Mouse (Mus musculus) hematopoietic stem cell, adult 5-6 weeks (primary cell): ENCODE data around the gene Cdk6. TPM values are rescaled to one million over a fixed set of nuclear protein-coding genes. Genes with fewer than 3 reads are reported as not detected.
"Not testable (repeated sequence)": the region's sequence is repeated elsewhere in the genome, so short reads cannot be mapped to it uniquely, and the experiment has no call there.

ENCODE experiments used
- ATAC-seq, 2 experiments: fragments of 125-278 bp in 1 of 2; replicated peaks in 1 of 2; 2 replicates each; pipeline ENCODE4 v1.8.0; 2016 to 2017; ENCODE audit warnings: inconsistent platforms in 2 of 2, mild to moderate bottlenecking in 2 of 2, moderate number of reproducible peaks in 2 of 2, low read depth in 1 of 2, moderate TSS enrichment in 1 of 2; ENCODE audit not compliant: low FRiP score in 2 of 2, poor library complexity in 2 of 2, severe bottlenecking in 2 of 2, insufficient read depth in 1 of 2, low TSS enrichment in 1 of 2
- total RNA-seq: library from RNA; stranded (forward); fragments of 172-1452, 232-1000 nt; gene quantifications from 2 replicates; pipeline ENCODE4 v1.2.3, GENCODE M21; 2017

Gene Cdk6
- total RNA-seq, 1 experiment from 2014 or later: 171 TPM

DNA sequence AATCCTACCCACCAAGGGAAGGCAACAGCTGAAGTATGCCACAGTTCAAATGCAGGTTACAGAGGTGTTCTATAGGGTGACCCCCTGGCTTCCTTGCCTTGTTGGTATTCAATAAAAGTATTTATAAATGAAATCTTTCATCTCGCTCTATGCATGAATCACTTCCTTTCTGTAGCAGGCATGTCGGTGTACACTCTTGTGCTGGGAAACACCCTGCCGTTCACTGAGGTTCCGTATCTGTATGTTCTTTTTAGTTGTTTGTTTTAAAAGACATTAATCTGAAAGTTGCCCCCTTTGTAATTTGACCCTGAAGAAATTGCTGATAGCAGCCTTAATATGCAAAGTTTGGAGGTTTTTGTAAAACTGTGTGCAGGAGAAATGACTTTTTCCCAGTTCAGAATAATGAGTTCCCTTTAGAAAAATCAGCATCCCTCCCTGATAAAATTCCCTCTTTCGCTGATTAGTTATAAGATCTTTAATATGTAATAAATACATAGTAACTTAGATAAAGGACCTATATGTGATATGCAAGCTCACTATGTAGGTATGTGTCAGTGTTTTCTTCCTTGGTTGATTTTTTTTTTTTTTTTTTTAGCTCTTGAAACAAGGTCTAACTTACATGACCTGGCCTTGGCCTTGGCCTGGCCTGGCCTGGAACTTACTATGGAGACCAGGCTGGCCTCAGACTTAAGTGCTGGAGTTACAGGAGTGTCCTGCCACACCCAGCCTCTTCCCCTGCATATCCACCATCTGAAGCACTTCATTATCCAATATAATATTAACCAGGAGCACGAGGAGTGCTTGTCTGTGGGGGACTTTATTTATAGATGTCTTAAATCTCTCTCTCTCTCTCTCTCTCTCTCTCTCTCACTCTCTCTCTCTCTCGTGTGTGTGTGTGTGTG lies 167.4 kb downstream of the Cdk6 start:
- ATAC-seq: no peak

- ATAC-seq: no peak
Measured at GRCm38 (mm10) chr5:3509503-3509902, 168.2 kb downstream of the Cdk6 start.

GRCm38 (mm10) chr5:3511097-3511795 lies 170.0 kb downstream of the Cdk6 start:
- no peak for ATAC-seq

DNA sequence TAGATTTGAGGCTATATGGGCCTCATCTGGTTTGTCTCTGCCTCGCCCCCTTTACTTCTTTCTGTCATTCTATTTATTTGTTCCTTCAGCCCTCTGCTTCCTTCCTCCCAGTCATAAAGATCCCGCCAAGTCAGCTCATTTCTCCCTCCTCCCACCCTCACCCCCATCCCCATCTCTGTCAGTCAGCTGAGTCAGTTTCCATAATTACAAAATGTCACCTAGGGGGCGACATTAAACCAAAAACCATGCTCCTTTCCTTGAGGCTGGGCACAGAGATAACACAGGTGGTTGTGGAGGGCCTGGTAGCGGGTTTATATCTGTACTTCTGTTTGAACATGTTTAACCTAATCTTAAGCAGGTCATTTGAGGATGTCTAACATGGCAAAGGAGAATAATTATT lies 171.3 kb downstream of the Cdk6 start:
- peak; percentile 46 to 57; a peak in 3 of 4 replicates for ATAC-seq

- no peak for ATAC-seq
Measured at GRCm38 (mm10) chr5:3514901-3515311, 173.6 kb downstream of the Cdk6 start.

DNA sequence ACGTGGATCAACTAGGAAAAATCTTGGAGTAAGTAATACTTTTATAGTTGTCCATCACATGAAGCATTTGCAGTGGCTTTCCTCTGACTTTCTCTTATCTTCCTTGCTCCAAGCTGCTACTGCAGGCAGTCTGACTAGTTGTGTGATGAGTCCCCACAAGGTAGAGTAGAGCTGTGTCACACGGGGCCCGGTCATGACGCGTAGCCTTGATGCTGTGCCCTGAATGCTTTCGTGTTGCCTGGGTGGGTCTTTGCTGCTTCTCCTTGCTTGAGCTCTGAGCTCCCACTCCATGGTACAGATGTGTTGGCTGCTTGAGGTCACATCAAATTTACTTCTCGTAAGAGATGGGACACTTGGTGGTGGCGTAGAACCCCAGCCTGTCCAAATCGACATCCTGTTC lies 174.2 kb downstream of the Cdk6 start:
- no peak for ATAC-seq

DNA sequence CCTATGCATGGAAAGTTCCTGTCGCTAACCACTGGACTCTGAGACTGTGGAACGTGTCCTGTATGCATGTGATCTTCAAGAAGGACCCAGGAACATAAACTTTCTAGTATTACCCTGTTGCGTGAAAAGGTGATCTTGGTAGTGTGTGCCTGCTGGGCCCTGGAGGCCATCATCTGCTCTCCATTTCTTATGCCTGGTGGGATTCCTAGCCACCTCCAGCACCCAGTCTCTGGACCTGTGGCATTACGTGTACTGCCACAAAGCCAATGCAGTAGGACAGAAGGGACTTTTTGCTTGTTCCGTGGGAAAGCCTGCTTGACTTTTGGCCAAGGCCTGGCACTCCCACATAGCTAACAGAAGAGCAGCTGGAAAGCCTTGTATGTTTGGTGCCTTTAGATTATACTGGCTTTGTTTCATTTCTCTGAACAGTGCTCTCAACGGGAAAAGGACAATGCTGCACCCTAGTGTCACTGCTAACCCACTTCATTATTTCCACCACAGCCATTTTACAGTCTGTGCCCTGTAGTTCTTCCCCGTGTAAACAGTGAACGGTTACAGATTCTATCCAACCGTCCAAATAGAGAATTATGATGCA lies 175.3 kb downstream of the Cdk6 start:
- peak; percentile 41 to 47 for ATAC-seq

GRCm38 (mm10) chr5:3520493-3521359 lies 179.4 kb downstream of the Cdk6 start:
- no peak for ATAC-seq

DNA sequence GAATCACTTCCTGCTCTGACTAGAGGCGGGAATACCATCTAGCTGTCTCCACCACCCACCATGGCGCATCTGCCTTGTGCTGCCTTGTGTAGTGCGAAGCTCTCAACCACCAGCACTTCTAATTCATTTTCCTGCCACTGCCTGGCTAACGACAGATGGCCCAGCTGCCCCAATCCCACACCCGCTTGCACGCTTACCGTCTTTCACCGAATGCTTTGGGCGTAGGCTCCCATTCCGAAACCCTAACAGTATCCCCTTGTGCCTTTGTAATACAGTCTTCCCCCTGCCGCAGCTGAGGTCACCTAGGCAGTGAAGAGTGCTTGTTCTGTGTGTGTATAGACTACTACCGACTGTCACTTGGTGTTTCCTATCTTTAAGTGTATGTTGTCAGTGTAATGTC lies 180.5 kb downstream of the Cdk6 start:
- no peak for ATAC-seq

DNA sequence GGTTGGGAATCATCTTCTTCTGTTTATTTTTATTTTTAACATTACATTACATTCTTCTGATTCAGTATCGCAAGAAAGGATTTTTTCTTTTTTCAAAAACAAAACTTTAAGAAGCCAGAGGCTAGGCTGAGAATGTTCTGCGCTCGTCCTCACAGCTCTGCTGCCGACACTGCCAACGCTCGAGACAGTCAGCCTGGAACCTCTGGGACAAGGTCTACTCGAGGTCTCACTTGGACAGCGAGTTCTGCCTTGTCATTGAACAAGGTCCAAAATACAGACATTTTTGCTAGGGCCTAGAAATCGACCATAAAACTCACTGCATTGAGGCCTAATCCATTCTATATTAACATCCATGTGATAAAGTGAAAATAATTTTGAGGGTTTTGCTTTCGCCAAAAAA lies 181.5 kb downstream of the Cdk6 start:
- no peak for ATAC-seq

- ATAC-seq: peak in 1 of 2 experiments; percentile 21; a peak in 1 of 4 replicates
Measured at GRCm38 (mm10) chr5:3527041-3527691, 185.9 kb downstream of the Cdk6 start.

DNA sequence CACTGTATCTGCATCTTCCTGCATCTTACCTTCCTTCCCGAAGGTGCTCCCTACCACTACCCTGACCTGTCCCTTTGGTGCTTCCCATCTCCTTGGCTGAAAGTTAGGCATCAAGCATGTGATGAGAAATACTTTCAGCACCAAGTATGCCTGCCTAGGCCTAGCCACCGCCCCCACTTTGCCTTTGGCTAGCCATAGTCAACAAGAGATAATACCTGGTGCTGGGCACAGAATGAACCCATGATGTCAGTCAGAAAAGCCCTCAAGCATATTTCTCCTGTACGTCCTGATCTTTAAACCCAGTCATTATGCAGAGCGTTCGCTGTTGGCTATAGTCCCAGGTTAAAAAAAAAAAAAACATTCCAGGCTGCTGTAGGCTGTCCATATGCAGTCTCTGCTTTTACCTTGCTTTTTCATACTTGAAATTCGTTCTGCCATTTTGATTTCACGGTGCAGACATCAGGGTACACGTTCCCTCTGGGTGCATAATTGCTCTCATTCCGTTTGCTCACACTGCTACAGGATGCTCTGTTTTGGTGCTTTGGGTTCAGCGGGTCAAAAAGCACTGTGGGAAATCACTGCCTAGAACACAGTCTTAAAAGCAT lies 188.4 kb downstream of the Cdk6 start:
- ATAC-seq: no peak

DNA sequence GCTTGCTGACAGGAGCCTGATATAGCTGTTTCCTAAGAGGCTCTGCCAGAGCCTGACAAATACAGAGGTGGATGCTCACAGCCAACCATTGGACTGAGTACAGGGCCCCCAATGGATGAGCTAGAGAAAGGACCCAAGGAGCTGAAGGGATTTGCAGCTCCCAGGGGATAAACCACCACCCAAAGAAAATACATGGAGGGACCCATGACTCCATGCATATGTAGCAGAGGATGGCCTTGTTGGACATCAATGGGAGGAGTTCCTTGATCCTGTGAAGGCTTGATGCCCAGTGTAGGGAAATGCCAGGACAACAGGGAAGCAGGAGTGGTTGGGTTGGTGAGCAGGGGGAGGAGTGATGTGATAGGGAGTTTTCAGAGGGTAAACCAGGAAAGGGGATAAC lies 190.8 kb downstream of the Cdk6 start:
- ATAC-seq: not testable (repeated sequence)

DNA sequence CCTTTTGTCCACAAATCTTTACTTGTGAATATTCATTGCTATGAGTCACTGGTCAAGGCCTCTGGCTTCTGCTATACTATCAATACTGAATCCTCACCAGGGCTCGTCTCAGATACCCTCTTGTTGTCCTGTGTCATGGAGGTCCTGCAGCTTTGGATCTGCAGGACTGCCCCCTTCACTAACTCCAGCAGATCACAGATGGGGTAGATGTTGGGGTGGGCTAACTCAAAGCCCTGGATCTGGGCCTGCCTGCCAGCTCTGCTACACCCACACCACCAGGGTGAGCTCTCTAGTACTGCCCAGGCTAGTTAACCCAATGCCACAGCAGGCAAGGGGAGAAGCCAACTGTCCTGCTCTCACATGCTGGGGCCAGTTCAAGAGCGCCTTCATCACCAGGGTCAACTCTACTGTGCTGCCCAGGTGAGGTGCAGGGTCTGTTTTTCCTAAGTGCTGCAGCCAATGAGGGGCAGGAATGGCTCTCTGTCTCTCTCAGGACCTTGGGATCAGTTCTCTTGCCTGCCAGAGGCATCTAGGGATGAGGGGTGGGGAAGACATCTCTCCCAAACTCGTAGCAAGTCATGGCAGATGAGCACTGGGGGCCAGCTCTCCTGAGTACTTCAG lies 195.4 kb downstream of the Cdk6 start:
- ATAC-seq: no peak

- peak; percentile 23 to 52; a peak in 3 of 4 replicates for ATAC-seq
Measured at GRCm38 (mm10) chr5:3538505-3539472, 197.5 kb downstream of the Cdk6 start.
